Mouse (Mus musculus): Measurements from ENCODE around the gene Pym1.
"Not testable (repeated sequence)": the region's sequence is repeated elsewhere in the genome, so short reads cannot be mapped to it uniquely, and the experiment has no call there.

Gene Pym1

GRCm38 (mm10) chr10:128747646-128748251 lies at the start of gene Pym1:
Gene Pym1, plus strand, starts transcription at chr10:128747889.
- peak; percentile 17 for DNase-seq (ENCODE audit: low read depth, low spot score)

GRCm38 (mm10) chr10:128699006-128699405 lies 48.7 kb upstream of the Pym1 start:
- no peak for DNase-seq (ENCODE audit: low read depth, low spot score)

- DNase-seq (ENCODE audit: low read depth, low spot score) = no peak
Measured at GRCm38 (mm10) chr10:128699611-128700010, 48.1 kb upstream of the Pym1 start.

- no peak for DNase-seq (ENCODE audit: low read depth, low spot score)
Measured at GRCm38 (mm10) chr10:128700712-128701111, 47.0 kb upstream of the Pym1 start.

GRCm38 (mm10) chr10:128702328-128703007 lies 45.2 kb upstream of the Pym1 start:
- no peak for DNase-seq (ENCODE audit: low read depth, low spot score)

GRCm38 (mm10) chr10:128703895-128704294 lies 43.8 kb upstream of the Pym1 start, which contains the start of gene Pmel:
Gene Pmel, plus strand, starts transcription at chr10:128704195.
- no peak for DNase-seq (ENCODE audit: low read depth, low spot score)

GRCm38 (mm10) chr10:128704491-128705316 lies 43.0 kb upstream of the Pym1 start, which contains the start of gene Cdk2:
Gene Cdk2, minus strand, starts transcription at chr10:128705031.
- DNase-seq (ENCODE audit: low read depth, low spot score) = peak; percentile 18

GRCm38 (mm10) chr10:128705317-128705693 lies 42.4 kb upstream of the Pym1 start:
- no peak for DNase-seq (ENCODE audit: low read depth, low spot score)

GRCm38 (mm10) chr10:128711318-128711717 lies 36.4 kb upstream of the Pym1 start:
- not testable (repeated sequence) for DNase-seq (ENCODE audit: low read depth, low spot score)

GRCm38 (mm10) chr10:128715559-128716537 lies 31.8 kb upstream of the Pym1 start:
- no peak for DNase-seq (ENCODE audit: low read depth, low spot score)

GRCm38 (mm10) chr10:128725466-128725865 lies 22.2 kb upstream of the Pym1 start:
- DNase-seq (ENCODE audit: low read depth, low spot score) = not testable (repeated sequence)

- no peak for DNase-seq (ENCODE audit: low read depth, low spot score)
Measured at GRCm38 (mm10) chr10:128728059-128728458, 19.6 kb upstream of the Pym1 start.

GRCm38 (mm10) chr10:128731002-128731433 lies 16.7 kb upstream of the Pym1 start:
- DNase-seq (ENCODE audit: low read depth, low spot score) = no peak

GRCm38 (mm10) chr10:128731992-128732391 lies 15.7 kb upstream of the Pym1 start:
- DNase-seq (ENCODE audit: low read depth, low spot score) = no peak

- no peak for DNase-seq (ENCODE audit: low read depth, low spot score)
Measured at GRCm38 (mm10) chr10:128737435-128737834, 10.3 kb upstream of the Pym1 start.

GRCm38 (mm10) chr10:128740296-128740695 lies 7.4 kb upstream of the Pym1 start:
- no peak for DNase-seq (ENCODE audit: low read depth, low spot score)

GRCm38 (mm10) chr10:128742616-128743015 lies 5.1 kb upstream of the Pym1 start:
- no peak for DNase-seq (ENCODE audit: low read depth, low spot score)

GRCm38 (mm10) chr10:128743235-128743634 lies 4.5 kb upstream of the Pym1 start:
- DNase-seq (ENCODE audit: low read depth, low spot score) = no peak

GRCm38 (mm10) chr10:128743791-128744191 lies 3.9 kb upstream of the Pym1 start:
- DNase-seq (ENCODE audit: low read depth, low spot score) = no peak

- DNase-seq (ENCODE audit: low read depth, low spot score) = no peak
Measured at GRCm38 (mm10) chr10:128744211-128744610, 3.5 kb upstream of the Pym1 start.

All from telencephalon, adult 2 months (tissue).